Mouse (Mus musculus): ENCODE results near the gene Hps4.

The Hps4 gene

DNA sequence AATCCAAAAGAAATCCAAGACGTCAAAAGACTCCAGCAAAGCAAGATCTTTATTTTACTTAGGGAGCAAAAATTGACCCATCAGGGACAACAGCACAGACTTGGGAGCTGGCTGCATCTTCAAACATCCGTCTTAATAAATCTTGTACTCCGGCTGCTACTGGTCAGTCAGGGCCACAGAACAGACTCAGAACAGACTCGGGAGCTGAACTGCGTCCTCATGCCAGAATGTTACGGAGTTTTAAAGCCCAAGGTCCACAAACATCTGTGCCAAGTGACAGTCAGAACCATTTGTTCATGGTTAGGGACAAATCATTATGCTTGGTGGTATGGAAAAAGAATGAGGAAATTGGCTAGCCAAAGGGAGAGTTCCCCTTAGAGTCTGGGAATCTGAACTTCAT is 19.6 kb upstream of the Hps4 start:
- in situ Hi-C loops (cut with MboI, MseI): no loop called here

DNA sequence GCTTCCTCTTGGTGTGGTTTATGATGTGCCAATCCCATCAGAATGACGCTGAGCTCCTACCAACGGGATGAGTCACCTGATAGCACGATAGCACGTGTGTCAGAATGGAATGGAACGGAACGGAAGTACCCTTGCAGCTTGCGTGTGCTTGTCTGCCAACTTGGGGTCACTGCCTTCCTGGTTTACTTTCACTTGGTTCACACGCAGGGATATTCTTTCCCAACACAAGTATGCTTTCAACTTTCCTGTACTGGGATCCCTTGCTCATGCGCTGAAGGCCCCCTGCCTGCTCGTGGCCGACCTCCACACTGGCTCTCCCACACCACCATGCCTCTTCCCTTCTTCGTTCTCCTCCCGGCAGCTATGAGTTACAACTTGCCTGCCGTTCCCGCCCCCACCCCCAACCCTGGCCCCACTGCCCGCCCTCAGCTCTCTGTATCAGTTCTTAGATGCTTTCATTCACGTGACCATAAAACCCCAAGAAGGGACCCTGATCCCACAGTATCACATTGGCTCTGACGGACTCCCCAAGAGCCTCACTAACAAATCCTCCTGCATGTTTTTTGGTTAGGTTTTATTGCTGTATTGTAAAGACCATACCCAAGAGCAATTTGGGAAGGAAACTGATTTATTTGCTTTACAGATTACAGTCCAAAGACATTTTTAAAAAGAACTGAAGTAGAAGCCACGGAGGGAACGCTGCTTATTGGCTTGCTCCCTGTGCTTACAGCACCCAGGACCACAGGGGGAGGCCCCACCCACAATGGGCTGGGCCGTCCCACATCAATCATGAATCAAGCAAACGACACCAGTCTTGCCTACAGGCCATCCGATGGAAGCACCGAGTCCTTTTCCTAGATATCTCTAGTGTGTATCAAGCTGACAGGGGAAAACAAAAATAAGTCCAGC is 18.0 kb upstream of the Hps4 start:
- in situ Hi-C loops (cut with MboI, MseI): no loop called here

DNA sequence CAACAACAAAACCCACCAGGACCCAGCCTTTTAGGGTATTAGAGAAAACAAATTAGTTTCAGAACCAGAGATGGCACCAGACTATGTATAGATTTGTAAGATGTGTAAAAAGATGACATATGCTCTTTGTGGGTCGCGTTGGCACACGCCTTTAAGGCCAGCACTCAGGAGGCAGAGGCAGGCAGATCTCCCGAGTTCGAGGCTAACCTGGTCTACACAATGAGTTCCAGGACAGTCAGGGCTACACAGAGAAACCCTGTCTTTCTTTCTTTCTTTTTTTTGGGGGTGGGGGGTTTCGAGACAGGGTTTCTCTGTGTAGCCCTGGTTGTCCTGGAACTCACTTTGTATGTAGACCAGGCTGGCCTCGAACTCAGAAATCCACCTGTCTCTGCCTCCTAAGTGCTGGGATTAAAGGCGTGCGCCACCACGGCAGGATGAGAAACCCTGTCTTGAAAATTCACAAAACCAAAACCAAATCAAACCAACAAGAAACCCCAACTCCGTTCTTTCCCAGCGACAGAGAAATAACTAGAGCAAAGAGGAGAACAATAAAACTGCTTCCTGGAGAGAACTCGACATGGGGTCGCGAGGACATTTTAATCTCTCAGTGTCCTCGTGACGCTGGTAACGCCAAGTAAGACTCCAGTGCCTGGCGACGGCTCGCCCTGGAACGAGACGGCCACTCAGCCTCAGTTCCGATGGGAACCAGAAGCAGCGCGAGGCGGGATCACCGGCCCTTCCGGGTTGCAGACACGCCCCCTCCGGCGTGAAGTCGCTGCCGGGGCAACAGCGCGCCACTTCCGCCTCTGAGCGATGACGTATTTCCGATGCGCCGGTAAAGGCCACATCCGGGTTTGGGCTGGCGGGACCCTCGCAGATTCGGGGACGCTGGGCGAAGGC is 17.1 kb upstream of the Hps4 start, which contains the start of gene Tfip11:
Tfip11 (plus strand) TSS at position 813 of the 900 bp plus-strand sequence.
- in situ Hi-C loops (cut with MboI, MseI): no loop called here

DNA sequence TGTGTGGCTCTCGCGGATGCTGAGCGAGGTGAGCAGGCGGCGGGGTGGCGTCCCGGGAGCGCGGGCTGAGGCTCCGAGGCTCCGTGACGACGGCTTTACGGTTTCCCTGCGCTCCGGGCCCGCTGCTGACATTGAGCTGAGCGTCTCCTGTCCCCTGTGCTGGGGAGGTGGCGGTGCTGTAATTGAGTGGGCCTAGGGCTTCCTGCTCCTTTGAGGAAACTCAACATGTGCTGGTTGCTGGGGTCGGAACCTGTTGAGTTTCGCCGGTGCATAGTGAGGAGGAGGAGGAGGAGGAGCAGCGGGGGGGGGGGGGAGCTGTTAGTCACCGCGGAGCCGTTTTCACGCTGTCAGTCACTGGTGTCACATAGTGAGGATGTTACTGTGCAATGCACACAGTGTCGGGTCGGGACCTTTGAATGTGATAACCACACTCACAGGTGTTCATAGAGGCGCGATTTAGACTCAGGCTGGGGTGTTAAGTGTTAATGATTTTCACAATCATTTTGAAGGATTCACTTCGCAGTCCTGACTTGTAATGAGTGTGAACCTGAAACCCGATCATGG is 16.4 kb upstream of the Hps4 start:
- in situ Hi-C loops (cut with MboI, MseI): no loop called here

DNA sequence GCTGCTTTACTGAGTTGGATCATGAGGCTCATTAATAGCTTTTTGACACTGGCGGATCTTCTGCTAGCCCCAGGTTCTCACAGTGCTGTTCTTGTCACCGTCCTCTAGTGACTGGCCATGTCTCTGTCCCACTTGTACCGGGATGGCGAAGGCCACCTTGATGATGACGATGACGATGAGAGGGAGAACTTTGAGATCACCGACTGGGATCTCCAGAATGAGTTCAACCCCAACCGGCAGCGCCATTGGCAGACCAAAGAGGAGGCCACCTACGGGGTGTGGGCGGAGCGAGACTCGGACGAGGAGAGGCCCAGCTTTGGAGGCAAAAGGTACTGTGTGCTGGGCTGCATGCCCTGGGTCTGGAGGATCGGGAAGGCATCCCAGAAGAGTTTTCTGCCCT is 15.0 kb upstream of the Hps4 start:
- in situ Hi-C loops (cut with MboI, MseI): no loop called here

GRCm38 (mm10) chr5:112329805-112330564 is 12.9 kb upstream of the Hps4 start:
- in situ Hi-C loops (cut with MboI, MseI): no loop called here

DNA sequence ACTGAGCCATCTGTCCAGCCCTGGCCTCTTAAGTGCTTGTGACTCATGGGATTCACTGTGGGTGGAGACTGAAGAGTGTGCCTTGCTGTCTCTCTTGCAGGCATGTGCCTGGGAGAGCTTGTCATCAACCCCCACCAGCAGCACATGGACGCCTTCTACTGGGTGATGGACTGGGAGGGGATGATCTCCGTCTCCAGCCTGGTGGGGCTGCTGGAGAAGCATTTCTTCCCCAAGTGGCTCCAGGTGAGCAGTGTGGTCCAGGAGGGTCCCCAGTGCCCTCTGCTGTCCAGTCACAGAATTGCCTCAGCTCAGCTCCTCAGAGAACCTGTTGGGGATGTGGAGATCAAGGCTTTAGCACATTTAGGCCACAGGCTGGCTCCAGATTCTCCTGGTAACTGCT is 7.4 kb upstream of the Hps4 start:
- in situ Hi-C loops (cut with MboI, MseI): loop anchor here (5.0 kb wide), 1 partner anchor 93 kb away; no protein-coding TSS in a partner anchor

- in situ Hi-C loops (cut with MboI, MseI): loop anchor here (5.0 kb wide), 1 partner anchor 95 kb away; no protein-coding TSS in a partner anchor
Observed at GRCm38 (mm10) chr5:112337004-112337403, 5.9 kb upstream of the Hps4 start.

DNA sequence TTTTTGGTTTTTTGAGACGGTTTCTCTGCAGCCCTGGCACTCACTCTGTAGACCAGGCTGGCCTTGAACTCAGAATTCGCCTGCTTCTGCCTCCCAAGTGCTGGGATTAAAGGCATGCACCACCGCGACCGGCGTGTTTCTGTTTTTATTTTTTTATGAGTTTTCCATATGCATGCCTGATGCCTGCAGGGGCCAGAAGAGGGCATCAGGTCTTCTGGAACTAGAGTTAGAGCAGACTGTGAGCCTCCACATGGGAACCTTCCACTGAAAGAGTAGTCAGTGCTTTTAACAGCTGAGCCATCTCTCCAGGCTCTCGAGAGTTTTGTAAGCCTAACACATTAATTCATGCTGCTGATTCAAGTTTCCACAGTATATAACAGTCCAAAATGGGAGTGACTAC is 3.7 kb upstream of the Hps4 start:
- in situ Hi-C loops (cut with MboI, MseI): loop anchor here (5.0 kb wide), 1 partner anchor 97 kb away; no protein-coding TSS in a partner anchor

DNA sequence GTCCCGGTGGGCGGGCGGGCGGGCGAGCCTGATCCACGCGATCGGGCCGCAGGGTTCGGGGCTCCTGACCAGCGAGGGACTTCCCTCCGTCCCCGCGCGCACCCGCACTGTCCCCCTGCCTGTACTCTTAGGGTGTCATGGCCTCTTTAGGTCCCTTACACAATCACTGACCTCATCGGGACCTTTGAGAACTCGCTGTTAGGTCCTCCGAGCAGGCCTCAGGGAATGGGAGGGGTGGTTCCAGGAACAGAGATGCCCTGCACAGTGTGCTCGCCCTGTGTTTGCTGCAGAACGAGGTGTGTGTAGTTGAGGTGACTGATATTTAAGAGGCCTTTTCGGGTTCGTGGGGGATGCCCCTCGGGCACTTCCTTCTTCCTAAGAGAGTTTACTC is 317 bp downstream of the Hps4 start:
- in situ Hi-C loops (cut with MboI, MseI): no loop called here

- in situ Hi-C loops (cut with MboI, MseI): no loop called here
Observed at GRCm38 (mm10) chr5:112344092-112344960, 1.4 kb downstream of the Hps4 start.

GRCm38 (mm10) chr5:112346211-112346965 is 3.5 kb downstream of the Hps4 start:
- in situ Hi-C loops (cut with MboI, MseI): no loop called here

GRCm38 (mm10) chr5:112349169-112349568 is 6.3 kb downstream of the Hps4 start:
- in situ Hi-C loops (cut with MboI, MseI): no loop called here

GRCm38 (mm10) chr5:112355493-112355892 is 12.6 kb downstream of the Hps4 start:
- in situ Hi-C loops (cut with MboI, MseI): no loop called here

- in situ Hi-C loops (cut with MboI, MseI): no loop called here
Observed at GRCm38 (mm10) chr5:112355910-112356309, 13.0 kb downstream of the Hps4 start, which contains the start of gene Gm6583. Gm6583 (minus strand) TSS chr5:112356033.

DNA sequence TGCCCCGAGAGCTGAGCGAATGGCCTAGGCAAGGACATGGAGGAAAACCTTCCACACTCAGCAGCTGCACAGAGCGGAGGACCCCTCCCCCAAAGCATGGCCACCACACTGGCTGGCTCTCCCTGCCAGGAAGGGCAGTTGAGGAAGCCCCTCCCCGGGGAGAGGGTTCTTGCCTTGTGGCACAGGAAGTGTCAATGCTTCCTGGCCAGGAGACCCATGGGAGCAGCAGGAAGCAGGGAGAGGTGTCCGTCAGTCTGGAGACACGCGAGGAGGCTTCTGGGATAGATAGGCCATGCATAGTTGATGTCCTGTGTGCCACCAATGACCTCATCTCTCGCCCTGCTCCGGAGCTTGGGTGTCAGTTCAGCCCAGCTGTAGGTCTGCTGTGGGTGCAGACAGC is 13.4 kb downstream of the Hps4 start:
- in situ Hi-C loops (cut with MboI, MseI): no loop called here

DNA sequence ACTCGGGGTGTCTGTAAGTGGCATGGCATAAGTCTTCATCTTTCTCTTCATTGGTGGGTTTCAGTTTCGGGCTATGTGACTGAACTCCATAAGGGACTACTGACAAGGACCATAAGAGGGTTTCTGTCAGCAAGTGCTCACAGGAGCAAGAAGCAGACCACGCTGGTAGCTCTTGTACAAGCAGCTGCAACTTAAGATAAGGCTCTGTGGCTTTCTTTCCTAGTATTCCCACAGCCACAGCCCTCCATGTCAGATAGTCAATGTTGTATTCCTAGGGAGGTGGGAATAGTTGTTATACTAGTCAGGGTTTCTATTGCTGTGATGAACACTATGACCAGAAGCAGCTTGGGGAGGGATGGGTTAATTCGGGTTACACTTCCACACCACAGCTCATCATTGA is 16.6 kb downstream of the Hps4 start:
- in situ Hi-C loops (cut with MboI, MseI): no loop called here

DNA sequence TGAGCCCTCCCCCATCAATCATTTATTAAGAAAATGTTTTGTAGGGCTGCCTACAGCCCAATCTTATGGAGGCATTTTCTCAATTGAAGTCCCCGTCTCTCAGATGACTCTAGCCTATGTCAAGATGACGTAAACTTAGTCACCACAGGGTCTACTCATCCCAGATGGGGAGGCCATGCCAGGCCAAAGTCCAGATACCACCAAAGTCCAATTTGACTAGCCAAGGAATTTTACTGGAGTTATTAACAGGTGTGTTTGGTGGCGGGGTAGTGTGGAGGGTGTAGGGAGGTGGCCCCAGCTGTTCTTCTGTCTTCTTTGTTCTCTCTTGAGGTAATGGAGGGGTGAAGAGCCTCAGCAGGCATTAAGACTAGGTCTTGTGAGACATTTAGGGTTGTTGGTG is 17.2 kb downstream of the Hps4 start:
- in situ Hi-C loops (cut with MboI, MseI): no loop called here

DNA sequence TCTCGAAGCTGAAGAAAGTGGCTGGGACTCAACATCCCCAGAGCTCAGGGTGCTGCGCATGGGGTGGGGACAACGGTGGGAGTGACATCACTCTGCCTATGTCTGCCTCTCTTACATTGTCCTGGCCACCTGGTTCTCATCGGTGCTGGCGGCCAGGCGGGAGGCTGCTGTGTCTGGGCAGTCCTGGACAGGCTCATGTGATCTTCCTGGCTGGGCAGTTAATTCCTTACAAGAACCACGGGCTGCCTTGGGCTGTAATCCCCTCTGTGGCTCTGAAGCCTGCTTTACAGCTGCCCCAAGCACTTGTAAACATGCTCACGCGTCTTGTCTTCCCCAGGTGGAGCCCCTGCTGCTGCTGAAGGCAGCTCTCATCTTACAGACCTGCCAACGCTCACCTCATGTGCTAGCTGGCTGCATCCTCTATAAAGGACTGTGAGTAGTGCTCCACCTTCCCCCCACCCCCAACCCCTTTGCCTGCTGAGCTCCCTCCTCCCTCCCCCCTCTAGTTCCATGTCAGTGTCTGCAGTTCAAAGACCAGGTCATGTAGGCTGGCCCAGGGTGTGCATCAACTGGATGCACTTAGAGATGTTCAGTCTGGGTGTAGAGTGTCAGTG is 21.4 kb downstream of the Hps4 start:
- in situ Hi-C loops (cut with MboI, MseI): no loop called here

All from T-helper 2 cell (primary cell).